Mouse (Mus musculus) heart, postnatal 10 days (tissue): ENCODE measurements around the gene Plod1. TPM values are rescaled to one million over a fixed set of nuclear protein-coding genes. Genes with fewer than 3 reads are reported as not detected.

Experiments
- total RNA-seq, 2 experiments: library from RNA; stranded (reverse); gene quantifications; 2 replicates each; pipeline ENCODE4 v1.2.3; 2021

Plod1 gene
- total RNA-seq, 2 experiments from 2014 or later = 97.7 to 104 TPM

Other genes with a start within 250 kb of the Plod1 start
- not detected for gene Zfp534, start 234.2 kb downstream of the Plod1 start, total RNA-seq
- gene Zfp984, start 127.0 kb downstream of the Plod1 start, total RNA-seq = 1 to 10 TPM; 3.4 to 5.2 TPM
- 10 to 100 TPM; 11.2 to 12.4 TPM for gene Zfp933, start 88.4 kb downstream of the Plod1 start, total RNA-seq
- gene Miip, start 68.0 kb downstream of the Plod1 start, total RNA-seq = 10 to 100 TPM in 1 of 2 experiments, 1 to 10 TPM in 1; 8.8 to 12.4 TPM
- gene Fv1, start 67.8 kb downstream of the Plod1 start, total RNA-seq = 10 to 100 TPM; 11.2 to 14.3 TPM
- gene Mfn2, start 32.1 kb downstream of the Plod1 start, total RNA-seq = 100 to 1,000 TPM; 583 to 610 TPM
- gene 2510039O18Rik, start 4.1 kb upstream of the Plod1 start, total RNA-seq = 10 to 100 TPM; 47.0 to 49.5 TPM
- 100 to 1,000 TPM; 204 to 360 TPM for gene Nppb, start 49.0 kb upstream of the Plod1 start, total RNA-seq
- gene Nppa, start 64.0 kb upstream of the Plod1 start, total RNA-seq = 1,000 to 10,000 TPM in 1 of 2 experiments, 100 to 1,000 TPM in 1; 613 to 1,804 TPM
- gene Clcn6, start 102.1 kb upstream of the Plod1 start, total RNA-seq = 10 to 100 TPM; 11.0 to 14.6 TPM
- gene Mthfr, start 102.3 kb upstream of the Plod1 start, total RNA-seq = 10 to 100 TPM; 15.2 to 16.5 TPM
- gene Agtrap, start 151.3 kb upstream of the Plod1 start, total RNA-seq = 10 to 100 TPM; 33.6 to 37.0 TPM
- gene Mad2l2, start 193.6 kb upstream of the Plod1 start, total RNA-seq = 10 to 100 TPM; 12.5 to 15.1 TPM
- not detected for gene Draxin, start 193.9 kb upstream of the Plod1 start, total RNA-seq
- 10 to 100 TPM; 26.4 to 26.9 TPM for gene Fbxo6, start 215.4 kb upstream of the Plod1 start, total RNA-seq
- gene Fbxo44, start 223.7 kb upstream of the Plod1 start, total RNA-seq = 10 to 100 TPM; 11.2 to 11.8 TPM
- gene Fbxo2, start 223.9 kb upstream of the Plod1 start, total RNA-seq = not detected